Comparison of ENCODE assay signal across 20 mouse cellular contexts in the genomic region with DNA sequence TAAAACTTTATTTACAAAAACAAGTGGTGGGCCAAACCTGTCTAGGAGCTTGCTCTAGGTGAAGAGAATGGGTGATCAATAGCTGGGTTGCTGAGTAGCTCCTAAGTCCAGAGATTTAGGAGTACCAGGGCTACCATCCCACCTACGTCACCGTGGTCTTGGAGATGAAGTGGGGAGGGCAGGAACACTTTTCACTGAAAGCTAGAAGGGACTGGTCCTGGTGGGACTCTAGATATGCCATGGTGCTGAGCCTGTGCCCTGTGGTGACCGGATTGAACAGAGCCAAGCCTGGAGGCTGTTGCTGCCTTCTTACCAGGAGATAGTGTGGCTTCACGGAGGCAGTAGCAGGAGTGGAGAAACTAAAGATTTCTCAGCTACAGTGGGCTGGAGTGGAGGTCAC. TPM values are rescaled to one million over a fixed set of nuclear protein-coding genes. Genes with fewer than 3 reads are reported as not detected.
"Had no signal": no experiment of that assay in that cellular context is flagged by ENCODE, and none has a peak within 500 bp of the region (broad histone marks: within the 10 kb centered on the region; RNA-seq: fewer than 3 reads in every experiment).

No protein-coding gene starts in this region.

- H3K4me2 ChIP-seq: embryonic facial prominence, embryonic 12.5 days; embryonic facial prominence, embryonic 13.5 days; embryonic facial prominence, embryonic 15.5 days; forebrain, embryonic 12.5 days; forebrain, embryonic 13.5 days; forebrain, embryonic 15.5 days had no signal

- ATAC-seq: forebrain, embryonic 13.5 days; forebrain, embryonic 14.5 days; forebrain, embryonic 15.5 days; forebrain, embryonic 16.5 days; forebrain, postnatal 0 days had no signal

- H3K27ac ChIP-seq: embryonic facial prominence, embryonic 10.5 days; embryonic facial prominence, embryonic 12.5 days; embryonic facial prominence, embryonic 13.5 days; embryonic facial prominence, embryonic 15.5 days; forebrain, embryonic 10.5 days; forebrain, embryonic 12.5 days; forebrain, embryonic 13.5 days; forebrain, embryonic 15.5 days had no signal

- H3K27me3 ChIP-seq: embryonic facial prominence, embryonic 12.5 days; embryonic facial prominence, embryonic 13.5 days; embryonic facial prominence, embryonic 15.5 days; forebrain, embryonic 12.5 days; forebrain, embryonic 13.5 days; forebrain, embryonic 15.5 days had no signal

- H3K4me1 ChIP-seq: embryonic facial prominence, embryonic 10.5 days; embryonic facial prominence, embryonic 12.5 days; embryonic facial prominence, embryonic 13.5 days; embryonic facial prominence, embryonic 15.5 days; forebrain, embryonic 10.5 days; forebrain, embryonic 12.5 days; forebrain, embryonic 13.5 days; forebrain, embryonic 15.5 days had no signal

- H3K9me3 ChIP-seq: embryonic facial prominence, embryonic 10.5 days; embryonic facial prominence, embryonic 12.5 days; embryonic facial prominence, embryonic 13.5 days; embryonic facial prominence, embryonic 15.5 days; forebrain, embryonic 10.5 days; forebrain, embryonic 12.5 days; forebrain, embryonic 13.5 days; forebrain, embryonic 15.5 days had no signal

- H3K9ac ChIP-seq: embryonic facial prominence, embryonic 12.5 days; embryonic facial prominence, embryonic 13.5 days; embryonic facial prominence, embryonic 15.5 days; forebrain, embryonic 12.5 days; forebrain, embryonic 13.5 days; forebrain, embryonic 15.5 days; forebrain, postnatal 0 days had no signal

- DNase-seq: cerebellum, adult 2 months; cerebellum, adult 8-10 months; cerebellum, adult 9-10 months; cerebellum, adult 9-11 months; cerebellum, postnatal 25 days; cerebellum, postnatal 36 days; embryo, embryonic 11 days; forebrain, postnatal 0 days had no signal

- H3K4me3 ChIP-seq: embryonic facial prominence, embryonic 10.5 days; embryonic facial prominence, embryonic 12.5 days; embryonic facial prominence, embryonic 13.5 days; embryonic facial prominence, embryonic 15.5 days; erythroblast, embryonic 14.5 days; forebrain, embryonic 10.5 days; forebrain, embryonic 12.5 days; forebrain, embryonic 13.5 days; forebrain, embryonic 15.5 days; gastrocnemius, adult 2 months had no signal

RNA-seq across cellular contexts. Expression of gene Fbln1, which starts 34.3 kb away (rescaled TPM):
- polyA plus RNA-seq: erythroblast, embryonic 14.5 days had no signal
